In genomic region chr10:121975330-121975729, GRCm38 (mm10) we compare ENCODE assay signal across 32 mouse cellular contexts.
DNase-seq lines count a peak whose midpoint lies in the region; ATAC-seq and TF ChIP-seq lines count a peak whose summit lies in the region.
"Had no signal": no experiment of that assay in that cellular context is flagged by ENCODE, and none has a peak within 500 bp of the region (broad histone marks: within the 10 kb centered on the region; RNA-seq: fewer than 3 reads in every experiment).

No protein-coding gene starts in this region.

- 0 out of 2 replicates have a peak, but pooled peaks have one; percentile 23 for ATAC-seq in kidney, embryonic 15.5 days (replicated peaks; ENCODE audit: low FRiP score)
- ATAC-seq in kidney, postnatal 0 days (replicated peaks; ENCODE audit: low FRiP score, low read depth): peak; percentile 65
- ATAC-seq: forebrain, embryonic 16.5 days; intestine, postnatal 0 days; midbrain, embryonic 13.5 days; Patski had no signal

- TF ChIP-seq CTCF in gastrocnemius, adult 2 months (IDR thresholded peaks at IDR 0.05): no peak
- no peak for TF ChIP-seq CTCF in kidney, postnatal 0 days (IDR thresholded peaks at IDR 0.05; ENCODE audit: low read depth)

- H3K4me2 ChIP-seq in kidney, embryonic 15.5 days: no peak overlapping the region
- no peak overlapping the region for H3K4me2 ChIP-seq in kidney, postnatal 0 days (ENCODE audit: low read length)
- H3K4me2 ChIP-seq: embryonic facial prominence, embryonic 13.5 days; heart, embryonic 15.5 days; hindbrain, embryonic 14.5 days; limb, embryonic 12.5 days; midbrain, embryonic 13.5 days; neural tube, embryonic 15.5 days had no signal

- H3K27ac ChIP-seq in gastrocnemius, adult 2 months: no peak overlapping the region
- no peak overlapping the region for H3K27ac ChIP-seq in kidney, embryonic 15.5 days
- H3K27ac ChIP-seq in kidney, postnatal 0 days: no peak overlapping the region
- H3K27ac ChIP-seq: embryonic facial prominence, embryonic 13.5 days; heart, embryonic 10.5 days; heart, embryonic 15.5 days; hindbrain, embryonic 14.5 days; layer of hippocampus, adult 2 months; left cerebral cortex, adult 2 months; limb, embryonic 12.5 days; macrophage; midbrain, embryonic 13.5 days; neural tube, embryonic 15.5 days had no signal

- DNase-seq in gastrocnemius, adult 2 months: no peak
- DNase-seq in gastrocnemius, postnatal 25 days: no peak
- no peak for DNase-seq in kidney, postnatal 14 days
- no peak for DNase-seq in kidney, postnatal 0 days (ENCODE audit: low spot score)
- peak; percentile 10 for DNase-seq in skeletal muscle tissue, adult 2 months (ENCODE audit: low read depth, low spot score)
- DNase-seq in spleen, adult 12 weeks (ENCODE audit: low spot score): no peak
- DNase-seq: adrenal gland, postnatal 10 days; cerebellum, adult 8-10 months; embryo, embryonic 11 days; gastrocnemius, postnatal 14 days; heart, adult 11 months; lung, adult 2 months; lung, postnatal 10 days; retina, postnatal 1 day; right cerebral cortex, postnatal 14 days; thymus, adult 2 months; thymus, postnatal 36 days had no signal

- no peak overlapping the region for H3K9ac ChIP-seq in kidney, embryonic 15.5 days
- no peak overlapping the region for H3K9ac ChIP-seq in kidney, postnatal 0 days (ENCODE audit: low read depth, low read length)
- H3K9ac ChIP-seq: embryonic facial prominence, embryonic 13.5 days; heart, embryonic 15.5 days; hindbrain, embryonic 14.5 days; limb, embryonic 12.5 days; midbrain, embryonic 13.5 days; neural tube, embryonic 15.5 days had no signal

- H3K4me1 ChIP-seq in kidney, embryonic 15.5 days: peaks cover 26% of the 10 kb centered on the region
- H3K4me1 ChIP-seq in kidney, postnatal 0 days (replicated peaks; ENCODE audit: insufficient read depth, low read length): 0 out of 2 replicates have a peak, but pooled peaks cover 4% of the 10 kb centered on the region

- H3K27me3 ChIP-seq in kidney, embryonic 15.5 days: no peaks in the 10 kb centered on the region
- H3K27me3 ChIP-seq in kidney, postnatal 0 days (ENCODE audit: insufficient read depth, low read length): no peaks in the 10 kb centered on the region
- H3K27me3 ChIP-seq: embryonic facial prominence, embryonic 13.5 days; heart, embryonic 15.5 days; limb, embryonic 12.5 days; midbrain, embryonic 13.5 days; neural tube, embryonic 15.5 days; Patski had no signal

- H3K9me3 ChIP-seq in kidney, embryonic 15.5 days (replicated peaks): no peaks in the 10 kb centered on the region
- H3K9me3 ChIP-seq in kidney, postnatal 0 days (replicated peaks; ENCODE audit: low read length): no peaks in the 10 kb centered on the region
- H3K9me3 ChIP-seq: embryonic facial prominence, embryonic 13.5 days; heart, embryonic 10.5 days; heart, embryonic 15.5 days; limb, embryonic 12.5 days; midbrain, embryonic 13.5 days; neural tube, embryonic 15.5 days had no signal

- H3K36me3 ChIP-seq in kidney, embryonic 15.5 days: no peaks in the 10 kb centered on the region
- no peaks in the 10 kb centered on the region for H3K36me3 ChIP-seq in kidney, postnatal 0 days (ENCODE audit: insufficient read depth, low read length)
- H3K36me3 ChIP-seq: embryonic facial prominence, embryonic 13.5 days; heart, embryonic 10.5 days; heart, embryonic 15.5 days; limb, embryonic 12.5 days; midbrain, embryonic 13.5 days; neural tube, embryonic 15.5 days had no signal

- intact Hi-C loops in gastrocnemius, adult 2 months (cut with DNase I): loop anchor here (10.0 kb wide), 1 partner anchor 49 kb away; no protein-coding TSS in a partner anchor

- H3K4me3 ChIP-seq in gastrocnemius, adult 2 months: peak overlapping the region; percentile 19; the same call in 1 of the 2 replicates
- no peak overlapping the region for H3K4me3 ChIP-seq in kidney, embryonic 15.5 days (replicated peaks)
- no peak overlapping the region for H3K4me3 ChIP-seq in kidney, postnatal 0 days (replicated peaks; ENCODE audit: low read depth, low read length)
- H3K4me3 ChIP-seq: embryonic facial prominence, embryonic 13.5 days; erythroblast, embryonic 14.5 days; heart, embryonic 10.5 days; heart, embryonic 15.5 days; layer of hippocampus, adult 2 months; left cerebral cortex, adult 2 months; limb, embryonic 12.5 days; midbrain, embryonic 13.5 days; neural tube, embryonic 15.5 days had no signal

- 70% methylated on average over 6 of the region's 6 CpGs for WGBS in kidney, embryonic 15.5 days
- WGBS in kidney, postnatal 0 days: 60% methylated on average over 6 of the region's 6 CpGs
